Mouse (Mus musculus): Measurements from ENCODE around the gene Dmrtc2.

- TF ChIP-seq CTCF (IDR thresholded peaks at IDR 0.05; ENCODE audit: borderline replicate concordance, insufficient read depth, low read length) (no peak), POLR2A (IDR thresholded peaks at IDR 0.05; ENCODE audit: low read depth, low read length) (no peak; the same call in 1 of the 2 replicates)
These were observed 15.8 kb downstream of the Dmrtc2 start for GRCm38 (mm10) chr7:24885468-24886307.

All from embryonic fibroblast, embryonic 13.5 days (primary cell).